Mouse (Mus musculus): ENCODE results near the gene Lrrc29. TPM values are rescaled to one million over a fixed set of nuclear protein-coding genes. Genes with fewer than 3 reads are reported as not detected.

Gene Lrrc29
- polyA plus RNA-seq, 1 experiment, result 13.2 TPM

DNA sequence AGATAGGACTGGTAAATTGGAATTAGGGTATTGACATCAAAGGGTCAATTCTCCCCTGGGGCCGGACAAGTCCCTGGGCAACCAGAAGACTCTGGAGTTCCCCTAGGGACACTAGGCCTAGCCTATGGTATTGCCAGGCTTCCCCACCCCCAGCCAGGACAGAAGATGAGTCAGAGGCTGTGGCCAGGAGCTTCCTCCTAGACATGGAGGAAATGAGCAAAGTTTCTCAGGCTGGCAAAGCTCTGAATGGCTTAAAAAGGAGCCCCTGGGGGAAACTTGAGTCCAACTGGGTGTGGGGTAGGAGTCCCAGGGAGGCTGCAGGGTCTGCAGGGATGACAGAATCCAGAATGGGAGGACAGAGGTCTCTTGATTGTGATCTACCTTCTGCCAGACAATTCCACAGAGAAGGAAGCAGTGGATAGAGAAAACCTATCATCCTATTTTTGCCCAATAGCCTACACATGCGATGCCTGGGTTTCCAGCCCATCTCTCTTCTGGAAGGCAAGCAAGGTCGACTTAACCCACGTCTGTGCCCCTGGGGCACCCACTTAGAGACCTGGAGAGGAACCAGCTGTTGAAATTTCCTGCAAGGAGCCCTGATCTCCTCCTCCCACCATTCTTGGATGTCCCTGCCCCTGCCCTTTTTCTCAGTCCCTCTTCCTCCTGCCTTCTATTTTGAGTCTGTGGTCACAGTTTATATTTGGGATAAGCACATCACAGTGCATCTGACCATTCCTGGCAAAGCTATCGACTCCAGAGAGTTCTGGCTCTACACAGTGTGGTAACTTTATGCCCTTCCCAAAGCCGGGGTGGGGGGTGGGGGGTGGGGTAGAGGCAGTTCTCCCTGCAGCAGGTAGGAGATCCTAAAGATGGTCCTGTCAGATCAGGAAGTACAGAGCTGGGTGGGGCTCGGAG is 19.2 kb upstream of the Lrrc29 start:
- Histone ChIP-seq H3K4me3 (replicated peaks; ENCODE audit: extremely low read depth, low read depth, low read length) (peak overlapping the region; percentile 28), H3K4me1 (ENCODE audit: control insufficient read depth, insufficient read depth, low read length) (peaks cover 29% of the 10 kb centered on the region)
- DNase-seq, result peak; percentile 44
- WGBS, result 11% methylated on average over 7 of the region's 7 CpGs
- TF ChIP-seq CTCF (IDR thresholded peaks at IDR 0.05; ENCODE audit: insufficient read depth, low read length) (no peak), POLR2A (IDR thresholded peaks at IDR 0.05; ENCODE audit: borderline replicate concordance, extremely low read depth, low read depth, low read length) (no peak)

DNA sequence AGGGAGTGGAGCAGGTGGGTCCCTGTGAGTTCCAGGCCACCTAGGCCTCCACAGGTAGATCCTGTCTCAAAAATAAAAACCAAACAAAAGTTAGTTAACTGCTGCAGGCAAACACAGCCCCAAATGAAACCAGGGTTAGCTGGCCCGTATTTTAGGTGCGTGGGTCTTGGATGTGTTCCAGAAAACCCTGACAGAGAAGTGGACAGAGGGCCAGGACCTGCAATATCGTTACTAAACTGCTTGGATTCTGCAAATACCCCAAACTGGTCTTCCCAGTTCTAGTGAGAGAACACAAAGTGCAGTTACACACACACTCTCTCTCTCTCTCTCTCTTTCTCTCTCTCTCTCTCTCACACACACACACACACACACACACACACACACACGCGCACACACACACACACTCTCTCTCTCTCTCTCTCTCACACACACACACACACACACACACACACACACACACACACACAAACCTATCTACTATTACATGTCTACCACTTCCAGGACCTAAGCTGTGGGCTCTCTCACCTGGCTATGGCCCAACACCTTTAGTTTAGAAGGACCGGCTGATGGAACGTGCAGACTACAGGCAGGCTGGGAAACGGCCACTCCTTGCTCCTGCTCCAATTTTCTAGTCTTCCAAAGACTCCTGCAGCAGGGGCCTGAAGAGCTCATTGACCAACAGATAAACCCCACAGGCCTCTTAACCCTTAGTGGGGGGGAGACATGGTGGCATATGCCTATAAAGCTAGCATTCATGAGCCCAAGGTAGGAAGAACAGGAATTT is 17.9 kb upstream of the Lrrc29 start:
- DNase-seq, result peak; percentile 37
- H3K4me3 ChIP-seq (replicated peaks; ENCODE audit: extremely low read depth, low read depth, low read length), result no peak overlapping the region
- H3K4me1 ChIP-seq (ENCODE audit: control insufficient read depth, insufficient read depth, low read length), result peaks cover 40% of the 10 kb centered on the region
- 43% methylated on average over 8 of the region's 8 CpGs for WGBS
- TF ChIP-seq CTCF (IDR thresholded peaks at IDR 0.05; ENCODE audit: insufficient read depth, low read length), result no peak
- TF ChIP-seq POLR2A (IDR thresholded peaks at IDR 0.05; ENCODE audit: borderline replicate concordance, extremely low read depth, low read depth, low read length), result no peak

DNA sequence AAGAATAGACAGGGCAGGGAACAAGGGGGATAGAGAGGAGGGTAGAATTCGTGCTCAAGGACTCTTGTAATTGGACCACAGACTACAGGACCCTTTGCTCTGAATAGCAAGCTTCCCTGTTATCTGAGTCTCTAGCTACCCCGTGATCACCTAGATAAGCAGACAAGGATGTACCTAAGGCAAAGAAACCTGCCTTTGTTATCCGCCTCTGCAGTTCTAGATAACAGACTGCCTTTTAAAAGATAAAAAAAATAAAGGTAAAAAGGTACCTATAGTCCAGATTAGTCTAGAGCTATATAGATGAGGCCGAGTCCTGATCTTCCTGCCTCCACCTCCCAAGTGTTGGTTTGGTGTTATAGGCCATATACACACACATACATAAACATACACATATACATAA is 16.7 kb upstream of the Lrrc29 start:
- WGBS, result 59% methylated on average over 4 of the region's 4 CpGs
- H3K4me3 ChIP-seq (replicated peaks; ENCODE audit: extremely low read depth, low read depth, low read length), result no peak overlapping the region
- H3K4me1 ChIP-seq (ENCODE audit: control insufficient read depth, insufficient read depth, low read length), result peaks cover 40% of the 10 kb centered on the region
- TF ChIP-seq CTCF (IDR thresholded peaks at IDR 0.05; ENCODE audit: insufficient read depth, low read length) (no peak), POLR2A (IDR thresholded peaks at IDR 0.05; ENCODE audit: borderline replicate concordance, extremely low read depth, low read depth, low read length) (no peak)
- no peak for DNase-seq

DNA sequence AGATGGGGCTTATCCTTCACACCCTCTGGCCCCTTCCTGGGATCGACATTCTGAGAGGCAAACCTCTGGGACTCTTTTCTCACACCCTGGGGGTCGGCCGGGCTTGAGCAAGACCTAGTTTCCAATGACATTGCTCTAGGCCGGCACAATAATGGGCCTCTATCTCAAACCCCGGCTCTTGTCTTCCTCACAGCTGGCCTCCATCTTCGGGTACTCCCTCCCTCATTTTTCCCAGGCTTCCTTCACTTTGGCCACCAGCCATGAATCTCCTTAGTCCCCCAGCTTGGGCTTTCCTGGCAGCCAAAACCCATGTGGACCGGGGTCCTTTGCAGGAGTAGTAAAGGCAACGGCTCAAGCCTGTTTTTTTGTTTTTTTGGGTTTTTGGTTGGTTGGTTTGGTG is 15.3 kb upstream of the Lrrc29 start:
- WGBS, result 40% methylated on average over 8 of the region's 8 CpGs
- H3K4me3 ChIP-seq (replicated peaks; ENCODE audit: extremely low read depth, low read depth, low read length), result no peak overlapping the region
- TF ChIP-seq POLR2A (IDR thresholded peaks at IDR 0.05; ENCODE audit: borderline replicate concordance, extremely low read depth, low read depth, low read length) (no peak), CTCF (IDR thresholded peaks at IDR 0.05; ENCODE audit: insufficient read depth, low read length) (no peak)
- H3K4me1 ChIP-seq (ENCODE audit: control insufficient read depth, insufficient read depth, low read length), result peaks cover 40% of the 10 kb centered on the region
- DNase-seq, result peak; percentile 52

DNA sequence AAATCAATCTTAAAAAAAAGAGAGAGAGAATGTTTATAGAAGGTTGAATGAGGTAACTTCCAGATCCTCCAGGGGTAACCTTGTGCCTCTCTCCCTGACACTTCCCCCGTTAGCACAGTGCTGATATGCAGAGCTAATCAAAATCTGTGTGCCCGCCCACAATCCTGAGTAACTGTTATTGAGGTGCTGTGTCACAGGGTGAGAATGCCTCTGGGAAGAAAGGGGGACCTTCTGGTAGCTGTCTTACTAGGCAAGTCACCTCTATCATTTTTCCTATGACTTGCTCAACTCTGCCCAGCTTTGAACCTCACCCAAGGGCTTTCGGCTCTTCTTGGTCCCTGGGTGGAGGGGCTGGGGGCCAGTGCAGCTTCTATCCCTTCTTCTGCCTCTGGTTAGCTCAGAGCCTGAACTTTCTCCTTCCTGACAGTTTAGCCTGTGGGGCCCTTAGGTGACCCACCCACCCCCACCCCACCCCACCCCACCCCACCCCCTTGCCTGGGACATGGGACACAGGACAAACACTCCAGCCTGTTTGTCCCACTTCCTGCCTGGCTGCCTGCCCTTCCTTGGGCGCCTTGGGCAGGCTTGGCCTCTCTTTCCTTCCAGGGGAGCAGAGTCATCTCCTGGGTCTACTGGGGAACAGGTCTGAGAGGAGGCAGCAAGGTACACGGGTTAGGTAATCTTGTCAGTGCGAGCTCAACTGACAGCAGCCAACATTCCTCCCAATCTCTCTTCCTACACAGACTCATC is 14.0 kb upstream of the Lrrc29 start:
- 23% methylated on average over 6 of the region's 6 CpGs for WGBS
- DNase-seq, result peak; percentile 77
- TF ChIP-seq CTCF (IDR thresholded peaks at IDR 0.05; ENCODE audit: insufficient read depth, low read length) (no peak), POLR2A (IDR thresholded peaks at IDR 0.05; ENCODE audit: borderline replicate concordance, extremely low read depth, low read depth, low read length) (peak; percentile 35; the same call in 1 of the 2 replicates)
- Histone ChIP-seq H3K4me1 (ENCODE audit: control insufficient read depth, insufficient read depth, low read length) (peaks cover 33% of the 10 kb centered on the region), H3K4me3 (replicated peaks; ENCODE audit: extremely low read depth, low read depth, low read length) (no peak overlapping the region)

DNA sequence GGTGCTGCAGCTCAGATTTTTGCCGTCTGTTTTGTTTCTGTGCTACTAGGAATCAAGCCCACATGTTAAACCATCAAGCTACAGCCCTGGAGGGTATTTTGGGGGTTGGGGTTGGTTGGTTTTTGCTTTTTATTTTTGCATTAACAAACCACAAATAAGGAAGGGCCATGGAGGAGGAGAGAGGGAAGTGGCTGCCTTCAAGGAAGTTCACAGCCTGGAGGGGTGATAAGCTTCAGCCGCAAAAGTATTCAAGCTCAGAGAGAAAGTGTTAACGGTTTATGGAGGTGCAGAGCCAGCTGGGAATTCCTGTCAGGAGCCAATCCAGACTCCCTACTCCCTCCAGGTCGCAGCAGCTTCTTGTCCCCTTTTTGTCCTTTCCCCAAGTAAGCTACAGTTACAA is 12.9 kb upstream of the Lrrc29 start:
- WGBS, result 36% methylated on average over 4 of the region's 4 CpGs
- Histone ChIP-seq H3K4me3 (replicated peaks; ENCODE audit: extremely low read depth, low read depth, low read length) (no peak overlapping the region), H3K4me1 (ENCODE audit: control insufficient read depth, insufficient read depth, low read length) (peaks cover 27% of the 10 kb centered on the region)
- TF ChIP-seq CTCF (IDR thresholded peaks at IDR 0.05; ENCODE audit: insufficient read depth, low read length) (no peak), POLR2A (IDR thresholded peaks at IDR 0.05; ENCODE audit: borderline replicate concordance, extremely low read depth, low read depth, low read length) (no peak)
- DNase-seq, result no peak

DNA sequence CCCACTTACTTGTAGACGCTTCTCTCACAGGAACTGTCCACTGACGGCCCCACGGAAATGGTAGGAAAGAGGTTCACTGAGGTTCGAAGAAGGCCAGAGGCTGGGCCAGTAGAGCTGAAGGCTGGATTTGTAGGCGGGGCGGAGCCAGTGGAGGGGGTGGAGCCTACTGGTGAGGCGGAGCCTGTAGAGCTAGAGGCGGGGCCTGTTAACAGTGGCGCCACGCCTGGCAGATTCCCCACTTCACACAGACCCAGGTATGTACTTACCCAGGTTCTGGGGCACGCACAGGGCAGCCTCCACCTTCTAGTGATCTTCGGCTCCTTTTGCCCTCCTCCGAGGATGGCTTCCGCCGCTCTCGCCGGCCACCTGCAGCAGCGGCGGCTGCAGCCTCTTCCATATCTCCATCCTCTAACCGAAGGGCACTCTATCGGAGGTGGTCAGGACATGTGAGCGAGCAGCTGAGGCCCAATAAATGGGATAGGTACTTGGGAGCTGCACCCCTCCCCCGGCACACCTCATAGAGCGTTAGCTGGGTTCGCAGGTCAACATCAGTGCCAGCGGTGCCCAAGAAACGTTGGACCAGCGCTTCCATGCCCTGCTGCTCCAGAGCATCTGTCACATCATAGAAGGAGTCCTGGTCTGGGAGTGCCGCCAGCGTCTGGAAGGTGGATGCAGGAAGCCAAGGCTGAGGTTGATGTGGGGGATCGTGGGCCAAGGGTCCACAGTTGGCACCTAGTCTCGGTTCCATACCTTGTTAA is 10.5 kb upstream of the Lrrc29 start:
- H3K4me1 ChIP-seq (ENCODE audit: control insufficient read depth, insufficient read depth, low read length), result peaks cover 21% of the 10 kb centered on the region
- H3K4me3 ChIP-seq (replicated peaks; ENCODE audit: extremely low read depth, low read depth, low read length), result no peak overlapping the region
- TF ChIP-seq POLR2A (IDR thresholded peaks at IDR 0.05; ENCODE audit: borderline replicate concordance, extremely low read depth, low read depth, low read length) (no peak), CTCF (IDR thresholded peaks at IDR 0.05; ENCODE audit: insufficient read depth, low read length) (no peak)
- DNase-seq, result no peak
- 86% methylated on average over 32 of the region's 32 CpGs for WGBS

DNA sequence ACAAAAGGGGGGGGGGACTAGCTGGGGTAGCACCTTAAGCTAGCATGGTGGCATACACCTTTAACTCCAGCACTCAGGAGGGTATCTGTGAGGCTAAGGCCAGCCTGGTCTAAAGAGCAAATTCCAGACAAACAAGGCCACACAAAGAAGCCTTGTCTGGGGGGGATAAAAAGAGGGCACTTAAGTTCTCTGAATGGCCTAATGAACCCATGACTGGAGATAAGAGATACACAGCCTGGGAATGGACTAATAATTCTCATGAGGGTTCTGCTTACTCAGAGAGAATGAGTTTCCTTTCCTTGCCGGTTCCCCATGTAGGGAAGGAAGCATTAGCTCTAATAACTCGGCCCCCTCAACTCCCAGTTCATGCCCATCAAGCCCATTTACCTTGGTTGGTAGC is 6.4 kb upstream of the Lrrc29 start:
- H3K4me3 ChIP-seq (replicated peaks; ENCODE audit: extremely low read depth, low read depth, low read length), result no peak overlapping the region
- WGBS, result 67% methylated on average over 2 of the region's 2 CpGs
- TF ChIP-seq CTCF (IDR thresholded peaks at IDR 0.05; ENCODE audit: insufficient read depth, low read length), result no peak
- no peak for DNase-seq
- no peaks in the 10 kb centered on the region; the same call in 1 of the 2 replicates for H3K4me1 ChIP-seq (ENCODE audit: control insufficient read depth, insufficient read depth, low read length)
